Mouse (Mus musculus) limb, embryonic 14.5 days (tissue): ENCODE data around the gene Cep104. TPM values are rescaled to one million over a fixed set of nuclear protein-coding genes. Genes with fewer than 3 reads are reported as not detected.
A peak's percentile ranks its signal among the peaks of the same experiment; 100 is the strongest.

Experiments
- ATAC-seq: fragments of 200-750 bp; cut with Nextera tagmentation; 2 replicates; pipeline ENCODE4 v1.8.0; 2017; ENCODE audit warnings: low read depth, moderate number of reproducible peaks, moderate TSS enrichment; ENCODE audit not compliant: low FRiP score
- DNase-seq: peaks from one replicate; pipeline ENCODE4 v3.0.0-alpha.2; 2015; ENCODE audit warnings: low spot score
- H3K27ac ChIP-seq: fragments of 300-500 bp; sonication (generic); replicated peaks from 2 replicates; pipeline ENCODE4 v1.5.1; 2014; ENCODE audit warnings: low read depth, mild to moderate bottlenecking, low read length, moderate library complexity, mixed read lengths
- H3K27me3 ChIP-seq: fragments of 300-500 bp; sonication (generic); 2 replicates; pipeline ENCODE4 v1.6.1; 2014; ENCODE audit warnings: low read length, mixed read lengths; ENCODE audit not compliant: control insufficient read depth, insufficient read depth
- H3K36me3 ChIP-seq: fragments of 300-500 bp; sonication (generic); 2 replicates; pipeline ENCODE4 v1.6.1; 2014; ENCODE audit warnings: mild to moderate bottlenecking, low read length, moderate library complexity, mixed read lengths; ENCODE audit not compliant: control insufficient read depth, insufficient read depth
- H3K4me1 ChIP-seq: fragments of 300-500 bp; sonication (generic); 2 replicates; pipeline ENCODE4 v1.6.1; 2014; ENCODE audit warnings: antibody characterized with exemption, low read length, mixed read lengths; ENCODE audit not compliant: control insufficient read depth, insufficient read depth
- H3K4me2 ChIP-seq: fragments of 300-500 bp; sonication (generic); replicated peaks from 2 replicates; pipeline ENCODE4 v1.6.1; 2014; ENCODE audit warnings: low read depth, mild to moderate bottlenecking, low read length, moderate library complexity; ENCODE audit not compliant: severe bottlenecking
- H3K4me3 ChIP-seq: fragments of 300-500 bp; sonication (generic); replicated peaks from 2 replicates; pipeline ENCODE4 v1.5.1; 2014; ENCODE audit warnings: low read length
- H3K9ac ChIP-seq: fragments of 300-500 bp; sonication (generic); 2 replicates; pipeline ENCODE4 v1.6.1; 2014; ENCODE audit warnings: mild to moderate bottlenecking, low read depth, low read length, moderate library complexity; ENCODE audit not compliant: severe bottlenecking
- H3K9me3 ChIP-seq: fragments of 300-500 bp; sonication (generic); 2 replicates; pipeline ENCODE4 v1.6.1; 2016; ENCODE audit warnings: low read length; ENCODE audit not compliant: control insufficient read depth
- POLR2A ChIP-seq: fragments of 200-500 bp; IDR thresholded peaks from 2 replicates; pipeline ENCODE4 v1.8.0; 2012; ENCODE audit warnings: inconsistent platforms, mild to moderate bottlenecking, moderate library complexity, borderline replicate concordance; ENCODE audit not compliant: insufficient read depth, insufficient read length; ENCODE audit errors: extremely low read depth
- WGBS: fragments of 180-500 bp; shearing (Covaris S2); extraction: QIAGEN DNeasy Blood & Tissue Kit; methylation state at CpG from one replicate; pipeline ENCODE4 v1.1.7; 2014; 5-methylcytosine and 5-hydroxymethylcytosine counted together
- polyA plus RNA-seq, 2 experiments: library from polyadenylated mRNA; depleted of rRNA in 1 of 2; stranded (reverse) in 1 of 2; unstranded in 1 of 2; fragments of >200 nt; fragmentation: Nextera tagmentation in 1 of 2; extraction: Ambion mirVana in 1 of 2; gene quantifications; 2 replicates each; pipeline versions ENCODE4 v1.2.1 to v1.2.3; 2012 to 2014

Gene Cep104
- polyA plus RNA-seq, 2 experiments, result 13.3 to 13.9 TPM

- Histone ChIP-seq H3K27ac (peak overlapping the region; percentile 58; the same call in 1 of the 2 replicates), H3K4me2 (peak overlapping the region; percentile 95), H3K9me3 (no peaks in the 10 kb centered on the region), H3K4me3 (peak overlapping the region; percentile 98), H3K36me3 (peaks cover 19% of the 10 kb centered on the region), H3K27me3 (no peaks in the 10 kb centered on the region), H3K9ac (peak overlapping the region; percentile 93), H3K4me1 (peaks cover 8% of the 10 kb centered on the region)
- DNase-seq, result no peak
- TF ChIP-seq POLR2A, result no peak
- no peak for ATAC-seq
- WGBS, result 3% methylated on average over 34 of the region's 55 CpGs
Observed at GRCm38 (mm10) chr4:154012132-154012882, 37.3 kb downstream of the Cep104 start.

DNA sequence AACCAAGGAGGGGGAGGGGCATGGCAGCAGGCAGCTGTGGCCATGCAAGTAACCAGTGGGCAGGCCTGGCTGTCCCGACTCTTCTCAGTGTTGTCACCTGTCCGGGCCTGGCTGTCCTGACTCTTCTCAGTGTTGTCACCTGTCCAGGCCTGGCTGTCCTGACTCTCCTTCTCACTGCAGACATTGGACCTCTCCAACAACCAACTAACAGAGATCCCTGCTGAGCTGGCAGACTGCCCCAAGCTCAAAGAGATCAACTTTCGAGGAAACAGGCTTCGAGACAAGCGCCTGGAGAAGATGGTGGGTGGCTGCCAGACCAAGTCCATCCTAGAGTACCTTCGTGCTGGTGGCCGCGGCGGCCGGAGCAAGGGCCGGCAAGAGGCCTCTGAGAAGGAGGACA lies 40.5 kb downstream of the Cep104 start:
- peaks cover 47% of the 10 kb centered on the region for H3K36me3 ChIP-seq

GRCm38 (mm10) chr4:154019571-154019970 lies 44.6 kb downstream of the Cep104 start:
- ATAC-seq (no peak), DNase-seq (no peak)
- H3K4me2 ChIP-seq, result no peak overlapping the region
- no peak overlapping the region for H3K9ac ChIP-seq
- 81% methylated on average over 7 of the region's 7 CpGs for WGBS
- no peak for TF ChIP-seq POLR2A
- H3K36me3 ChIP-seq, result peaks cover 68% of the 10 kb centered on the region
- H3K27ac ChIP-seq, result no peak overlapping the region
- H3K4me3 ChIP-seq, result no peak overlapping the region
- peaks cover 10% of the 10 kb centered on the region; the same call in 1 of the 2 replicates for H3K27me3 ChIP-seq
- H3K4me1 ChIP-seq, result no peaks in the 10 kb centered on the region
- H3K9me3 ChIP-seq, result no peaks in the 10 kb centered on the region

More for the DNA sequence above, 40.5 kb downstream of the Cep104 start:
- Histone ChIP-seq H3K9ac (no peak overlapping the region), H3K4me2 (no peak overlapping the region), H3K27me3 (no peaks in the 10 kb centered on the region), H3K9me3 (no peaks in the 10 kb centered on the region), H3K4me3 (no peak overlapping the region), H3K27ac (no peak overlapping the region), H3K4me1 (peaks cover 8% of the 10 kb centered on the region)
- TF ChIP-seq POLR2A, result no peak
- ATAC-seq (no peak), DNase-seq (no peak)
- 89% methylated on average over 11 of the region's 11 CpGs for WGBS

DNA sequence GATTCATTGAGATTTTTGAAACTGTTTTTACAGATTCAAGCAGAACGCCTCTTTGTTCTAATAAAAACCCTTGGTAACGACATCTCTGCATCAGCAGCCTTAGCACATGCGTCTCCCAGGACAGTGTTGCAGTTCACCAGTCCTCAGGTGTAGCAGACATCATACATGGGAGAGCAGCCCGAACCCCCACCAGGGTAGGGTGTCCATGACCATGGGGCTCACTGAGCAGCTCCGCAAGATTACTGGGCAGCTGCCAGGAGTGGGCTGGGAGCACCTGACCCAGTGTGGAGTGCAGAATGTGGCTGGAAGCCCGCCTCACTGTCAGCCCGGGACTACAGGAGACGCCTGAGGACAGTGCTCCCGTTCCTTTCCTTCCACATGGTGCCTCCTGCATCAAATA lies 46.4 kb downstream of the Cep104 start:
- Histone ChIP-seq H3K9ac (no peak overlapping the region), H3K4me1 (peaks cover 10% of the 10 kb centered on the region), H3K4me3 (no peak overlapping the region), H3K4me2 (no peak overlapping the region), H3K9me3 (no peaks in the 10 kb centered on the region), H3K36me3 (peaks cover 60% of the 10 kb centered on the region), H3K27me3 (peaks cover 22% of the 10 kb centered on the region), H3K27ac (no peak overlapping the region)
- DNase-seq, result no peak
- no peak for TF ChIP-seq POLR2A
- ATAC-seq, result no peak
- WGBS, result 83% methylated on average over 9 of the region's 9 CpGs

DNA sequence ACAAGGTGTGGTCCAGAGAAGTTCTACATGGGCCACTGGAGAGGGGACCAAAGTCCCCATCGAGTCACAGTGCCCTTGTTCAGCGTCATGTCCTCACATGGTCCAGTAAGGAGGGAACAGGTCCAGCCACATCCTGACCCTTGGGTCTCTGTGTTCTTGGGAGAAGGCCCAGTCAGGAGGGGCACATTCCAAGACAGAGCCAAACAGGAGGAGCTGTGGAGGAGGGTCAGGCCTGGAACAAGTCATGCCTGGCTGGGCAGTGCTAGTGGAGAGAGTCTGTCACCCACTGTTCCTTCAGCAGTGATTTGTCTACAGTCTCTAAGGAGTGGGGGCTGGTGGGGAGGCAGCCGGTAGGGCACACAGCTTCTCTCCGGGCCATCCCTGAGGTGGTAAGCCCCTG lies 47.4 kb downstream of the Cep104 start:
- Histone ChIP-seq H3K27ac (no peak overlapping the region), H3K9me3 (no peaks in the 10 kb centered on the region), H3K4me2 (no peak overlapping the region), H3K27me3 (peaks cover 31% of the 10 kb centered on the region), H3K4me1 (peaks cover 11% of the 10 kb centered on the region), H3K9ac (no peak overlapping the region), H3K36me3 (peaks cover 50% of the 10 kb centered on the region), H3K4me3 (no peak overlapping the region)
- 80% methylated on average over 4 of the region's 4 CpGs for WGBS
- DNase-seq, result no peak
- no peak for TF ChIP-seq POLR2A
- no peak for ATAC-seq
